Mouse (Mus musculus) erythroblast, embryonic 14.5 days (primary cell): ENCODE measurements around the gene Slc9a2.

Source experiments
- GATA1 ChIP-seq: IDR thresholded peaks from 2 replicates; pipeline ENCODE4 v1.6.1; 2012; ENCODE audit warnings: low read length, inconsistent platforms, mixed read lengths
- TAL1 ChIP-seq: IDR thresholded peaks from 3 replicates; pipeline ENCODE4 v1.6.1; 2012; ENCODE audit warnings: low read length, inconsistent platforms, mixed read lengths

DNA sequence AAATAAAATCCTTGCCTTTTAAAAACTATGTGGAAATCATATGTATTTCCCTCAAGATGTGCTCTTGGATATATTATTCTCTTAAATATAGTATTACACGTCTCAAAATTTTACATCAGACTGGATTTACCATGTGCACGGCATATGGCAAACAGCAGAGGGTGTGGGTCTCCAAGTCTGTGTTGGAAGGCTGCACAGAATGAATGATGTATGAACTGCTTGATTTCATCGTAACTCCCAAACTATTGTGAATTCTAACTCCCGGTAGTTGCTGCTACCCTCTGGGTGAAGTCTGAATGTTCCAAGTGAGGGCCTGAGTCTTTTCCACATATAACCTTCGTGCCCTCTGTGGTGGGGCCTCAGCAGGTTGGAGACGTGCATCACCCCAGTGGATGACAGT, 108.6 kb downstream of the Slc9a2 start:
- TF ChIP-seq GATA1 (no peak), TAL1 (no peak)
